Mouse (Mus musculus) cortical plate, adult 2 months (tissue): ENCODE measurements at regions not wholly inside any gene's neighbourhood (a gene's known extent, or its start where the extent isn't known, plus 50 kb on each side); places are given as distances from the start of the nearest gene placed in this dataset.

ENCODE experiments used
- CTCF ChIP-seq: fragments of 200-500 bp; IDR thresholded peaks from 2 replicates; pipeline ENCODE4 v1.5.1; 2011; ENCODE audit warnings: mild to moderate bottlenecking, control low read depth, low read length; ENCODE audit not compliant: insufficient read depth; ENCODE audit errors: extremely low read depth
- POLR2A ChIP-seq: fragments of 200-500 bp; IDR thresholded peaks from 2 replicates; pipeline ENCODE4 v1.6.1; 2011; ENCODE audit warnings: mild to moderate bottlenecking, low read length, control low read depth; ENCODE audit not compliant: insufficient read depth; ENCODE audit errors: extremely low read depth

GRCm38 (mm10) chr3:33956625-33957023, 63.1 kb upstream of the Fxr1 start:
- no peak for TF ChIP-seq CTCF
- TF ChIP-seq POLR2A = no peak
